Mouse (Mus musculus) small intestine, adult 2 months (tissue): ENCODE data around the gene Suclg1. TPM values are rescaled to one million over a fixed set of nuclear protein-coding genes. Genes with fewer than 3 reads are reported as not detected.

Experiments
- H3K27ac ChIP-seq: fragments of 200-500 bp; 2 replicates; pipeline ENCODE4 v1.5.1; 2012; ENCODE audit warnings: low read depth, low read length, control low read depth, inconsistent platforms; ENCODE audit not compliant: insufficient read depth
- H3K27me3 ChIP-seq: fragments of 200-500 bp; 2 replicates; pipeline ENCODE4 v1.6.1; 2012; ENCODE audit warnings: mild to moderate bottlenecking, moderate library complexity, low read length, inconsistent platforms; ENCODE audit not compliant: control insufficient read depth, insufficient read depth
- H3K36me3 ChIP-seq: fragments of 200-500 bp; 2 replicates; pipeline ENCODE4 v1.6.1; 2012; ENCODE audit warnings: mild to moderate bottlenecking, low read length, control low read depth, inconsistent platforms; ENCODE audit not compliant: control insufficient read depth, insufficient read depth
- H3K4me1 ChIP-seq: fragments of 200-500 bp; 2 replicates; pipeline ENCODE4 v1.6.1; 2012; ENCODE audit warnings: low read length, inconsistent platforms, mixed read lengths; ENCODE audit not compliant: control insufficient read depth, insufficient read depth, insufficient read length
- H3K4me3 ChIP-seq: fragments of 200-500 bp; 2 replicates; pipeline ENCODE4 v1.5.1; 2012; ENCODE audit warnings: low read depth, mild to moderate bottlenecking, control low read depth, inconsistent platforms, low read length, moderate library complexity
- CTCF ChIP-seq: fragments of 200-500 bp; IDR thresholded peaks from 2 replicates; pipeline ENCODE4 v1.5.1; 2012; ENCODE audit warnings: low read depth, mild to moderate bottlenecking, control low read depth, inconsistent platforms, low read length, moderate library complexity, mixed read lengths; ENCODE audit not compliant: insufficient replicate concordance, insufficient read length; ENCODE audit errors: extremely low read depth
- POLR2A ChIP-seq: fragments of 200-500 bp; IDR thresholded peaks from 2 replicates; pipeline ENCODE4 v1.6.1; 2012; ENCODE audit warnings: low read depth, mild to moderate bottlenecking, control low read depth, inconsistent platforms, low read length, moderate library complexity
- WGBS: fragments of 180-500 bp; shearing (Covaris S2); methylation state at CpG from one replicate; pipeline ENCODE4 v1.1.7; 2018; 5-methylcytosine and 5-hydroxymethylcytosine counted together
- polyA plus RNA-seq: library from polyadenylated mRNA; depleted of rRNA; stranded (reverse); fragments of >200 nt; gene quantifications from 2 replicates; pipeline ENCODE4 v1.2.3, GENCODE M21; 2012

Suclg1 gene
- polyA plus RNA-seq, 1 experiment, result 97.0 TPM

- Histone ChIP-seq H3K4me3 (no peak overlapping the region), H3K4me1 (peaks cover 24% of the 10 kb centered on the region), H3K36me3 (no peaks in the 10 kb centered on the region), H3K27ac (no peak overlapping the region; the same call in 1 of the 2 replicates), H3K27me3 (no peaks in the 10 kb centered on the region)
- no peak for TF ChIP-seq CTCF
- TF ChIP-seq POLR2A, result no peak
- 29% methylated on average over 4 of the region's 4 CpGs for WGBS
Observed at GRCm38 (mm10) chr6:73249851-73250250, 1.7 kb downstream of the Suclg1 start.

GRCm38 (mm10) chr6:73251336-73251735 is 3.2 kb downstream of the Suclg1 start:
- 22% methylated on average over 11 of the region's 11 CpGs for WGBS
- peaks cover 2% of the 10 kb centered on the region; the same call in 1 of the 2 replicates for H3K36me3 ChIP-seq
- TF ChIP-seq POLR2A (no peak), CTCF (no peak)
- peaks cover 24% of the 10 kb centered on the region for H3K4me1 ChIP-seq
- no peaks in the 10 kb centered on the region for H3K27me3 ChIP-seq
- no peak overlapping the region for H3K4me3 ChIP-seq
- peak overlapping the region; percentile 74 for H3K27ac ChIP-seq

GRCm38 (mm10) chr6:73252396-73252795 is 4.2 kb downstream of the Suclg1 start:
- no peak for TF ChIP-seq POLR2A
- TF ChIP-seq CTCF, result no peak
- Histone ChIP-seq H3K27me3 (no peaks in the 10 kb centered on the region), H3K36me3 (peaks cover 5% of the 10 kb centered on the region; the same call in 1 of the 2 replicates), H3K27ac (peak overlapping the region; percentile 20; the same call in 1 of the 2 replicates), H3K4me1 (peaks cover 27% of the 10 kb centered on the region), H3K4me3 (no peak overlapping the region)

- no peak for TF ChIP-seq POLR2A
- TF ChIP-seq CTCF, result no peak
- H3K27me3 ChIP-seq, result no peaks in the 10 kb centered on the region
- no peak overlapping the region for H3K27ac ChIP-seq
- H3K4me1 ChIP-seq, result peaks cover 27% of the 10 kb centered on the region
- peaks cover 8% of the 10 kb centered on the region; the same call in 1 of the 2 replicates for H3K36me3 ChIP-seq
- no peak overlapping the region for H3K4me3 ChIP-seq
- WGBS, result 63% methylated on average over 2 of the region's 2 CpGs
Observed at GRCm38 (mm10) chr6:73253006-73253405, 4.8 kb downstream of the Suclg1 start.

- 14% methylated on average over 4 of the region's 4 CpGs for WGBS
- Histone ChIP-seq H3K4me1 (peaks cover 27% of the 10 kb centered on the region), H3K4me3 (no peak overlapping the region), H3K27me3 (no peaks in the 10 kb centered on the region), H3K36me3 (peaks cover 10% of the 10 kb centered on the region), H3K27ac (no peak overlapping the region)
- no peak for TF ChIP-seq POLR2A
- TF ChIP-seq CTCF, result no peak
Observed at GRCm38 (mm10) chr6:73253584-73253983, 5.4 kb downstream of the Suclg1 start.

- no peak overlapping the region for H3K27ac ChIP-seq
- TF ChIP-seq CTCF (no peak), POLR2A (no peak)
- no peak overlapping the region for H3K4me3 ChIP-seq
- H3K36me3 ChIP-seq, result peaks cover 19% of the 10 kb centered on the region
- 41% methylated on average over 9 of the region's 9 CpGs for WGBS
- no peaks in the 10 kb centered on the region for H3K27me3 ChIP-seq
- peaks cover 27% of the 10 kb centered on the region for H3K4me1 ChIP-seq
Observed at GRCm38 (mm10) chr6:73254307-73255228, 6.4 kb downstream of the Suclg1 start.

- peaks cover 22% of the 10 kb centered on the region for H3K4me1 ChIP-seq
- WGBS, result 77% methylated on average over 7 of the region's 7 CpGs
- H3K36me3 ChIP-seq, result peaks cover 41% of the 10 kb centered on the region
- no peak overlapping the region for H3K27ac ChIP-seq
- no peaks in the 10 kb centered on the region for H3K27me3 ChIP-seq
- no peak overlapping the region for H3K4me3 ChIP-seq
- TF ChIP-seq POLR2A, result no peak
- no peak for TF ChIP-seq CTCF
Observed at GRCm38 (mm10) chr6:73257068-73257467, 8.9 kb downstream of the Suclg1 start.

- Histone ChIP-seq H3K27ac (no peak overlapping the region), H3K4me3 (no peak overlapping the region), H3K36me3 (peaks cover 66% of the 10 kb centered on the region), H3K4me1 (peaks cover 3% of the 10 kb centered on the region), H3K27me3 (no peaks in the 10 kb centered on the region)
- TF ChIP-seq POLR2A (no peak), CTCF (no peak)
- 85% methylated on average over 6 of the region's 6 CpGs for WGBS
Observed at GRCm38 (mm10) chr6:73260110-73260509, 11.9 kb downstream of the Suclg1 start.
